Mouse (Mus musculus) lung, adult 2 months (tissue): ENCODE data around the gene Esyt2.

Source experiments
- CTCF ChIP-seq: fragments of 200-500 bp; IDR thresholded peaks from 2 replicates; pipeline ENCODE4 v1.5.1; 2011; ENCODE audit warnings: mild to moderate bottlenecking, low read length, control low read depth; ENCODE audit not compliant: insufficient read depth
- POLR2A ChIP-seq: fragments of 200-500 bp; IDR thresholded peaks from 2 replicates; pipeline ENCODE4 v1.6.1; 2011; ENCODE audit warnings: low read depth, mild to moderate bottlenecking, control low read depth, low read length, borderline replicate concordance; ENCODE audit errors: extremely low read depth

- TF ChIP-seq POLR2A (no peak), CTCF (no peak)
Measured at GRCm38 (mm10) chr12:116435232-116435631, 154.2 kb downstream of the Esyt2 start.
